Mouse (Mus musculus) lung, adult 2 months (tissue): ENCODE results near the gene Acyp2.

Experiments used
- CTCF ChIP-seq: fragments of 200-500 bp; IDR thresholded peaks from 2 replicates; pipeline ENCODE4 v1.5.1; 2011; ENCODE audit warnings: mild to moderate bottlenecking, low read length, control low read depth; ENCODE audit not compliant: insufficient read depth
- POLR2A ChIP-seq: fragments of 200-500 bp; IDR thresholded peaks from 2 replicates; pipeline ENCODE4 v1.6.1; 2011; ENCODE audit warnings: low read depth, mild to moderate bottlenecking, control low read depth, low read length, borderline replicate concordance; ENCODE audit errors: extremely low read depth

DNA sequence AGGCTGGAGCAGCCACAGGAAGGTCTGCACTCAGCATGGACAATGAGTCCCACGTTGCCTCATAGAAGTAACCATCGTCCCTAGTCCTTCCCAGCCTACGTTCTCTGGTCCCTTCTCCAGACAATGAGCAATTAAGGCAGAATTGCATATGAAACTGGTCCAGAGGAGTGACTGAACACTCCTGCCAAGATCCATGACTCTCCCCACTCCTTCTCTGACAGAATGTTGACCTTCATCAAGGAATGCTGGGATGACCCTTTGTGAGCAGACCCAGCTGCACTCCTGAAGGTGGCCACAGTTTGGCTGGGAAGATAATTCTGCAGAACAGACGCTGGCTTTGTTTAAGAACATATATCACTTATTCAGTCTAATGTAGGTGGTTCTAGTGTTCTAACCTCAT is 166.1 kb downstream of the Acyp2 start:
- TF ChIP-seq CTCF, result no peak
- no peak for TF ChIP-seq POLR2A
